Mouse (Mus musculus) midbrain, embryonic 14.5 days (tissue): ENCODE measurements at regions not wholly inside any gene's neighbourhood (a gene's known extent, or its start where the extent isn't known, plus 50 kb on each side); places are given as distances from the start of the nearest gene placed in this dataset.

Experiments used
- ATAC-seq: fragments of 200-750 bp; cut with Nextera tagmentation; 2 replicates; pipeline ENCODE4 v1.8.0; 2017; ENCODE audit warnings: moderate number of reproducible peaks, moderate library complexity; ENCODE audit not compliant: low FRiP score, low TSS enrichment
- DNase-seq: peaks from one replicate; pipeline ENCODE4 v3.0.0-alpha.2; 2015
- H3K27ac ChIP-seq: fragments of 300-500 bp; sonication (generic); replicated peaks from 2 replicates; pipeline ENCODE4 v1.5.1; 2014; ENCODE audit warnings: mild to moderate bottlenecking, low read depth, low read length, moderate library complexity
- H3K27me3 ChIP-seq: fragments of 300-500 bp; sonication (generic); 2 replicates; pipeline ENCODE4 v1.6.1; 2014; ENCODE audit warnings: low read length, control low read depth, mixed read lengths; ENCODE audit not compliant: control insufficient read depth, insufficient read depth
- H3K36me3 ChIP-seq: fragments of 300-500 bp; sonication (generic); 2 replicates; pipeline ENCODE4 v1.6.1; 2014; ENCODE audit warnings: low read length, control low read depth; ENCODE audit not compliant: control insufficient read depth, insufficient read depth
- H3K4me1 ChIP-seq: fragments of 300-500 bp; sonication (generic); 2 replicates; pipeline ENCODE4 v1.6.1; 2014; ENCODE audit warnings: mild to moderate bottlenecking, antibody characterized with exemption, low read length, control low read depth; ENCODE audit not compliant: control insufficient read depth, insufficient read depth
- H3K4me2 ChIP-seq: fragments of 300-500 bp; sonication (generic); 2 replicates; pipeline ENCODE4 v1.6.1; 2014; ENCODE audit warnings: mild to moderate bottlenecking, low read length, moderate library complexity
- H3K4me3 ChIP-seq: fragments of 300-500 bp; sonication (generic); replicated peaks from 2 replicates; pipeline ENCODE4 v1.5.1; 2014; ENCODE audit warnings: low read depth, low read length
- H3K9ac ChIP-seq: fragments of 300-500 bp; sonication (generic); replicated peaks from 2 replicates; pipeline ENCODE4 v1.6.1; 2014; ENCODE audit warnings: mild to moderate bottlenecking, low read length, moderate library complexity
- H3K9me3 ChIP-seq: fragments of 300-500 bp; sonication (generic); 2 replicates; pipeline ENCODE4 v1.6.1; 2016; ENCODE audit warnings: low read length, control low read depth, mixed read lengths; ENCODE audit not compliant: control insufficient read depth
- WGBS: fragments of 180-500 bp; shearing (Covaris S2); extraction: QIAGEN DNeasy Blood & Tissue Kit; methylation state at CpG from one replicate; pipeline ENCODE4 v1.1.7; 2014; 5-methylcytosine and 5-hydroxymethylcytosine counted together

DNA sequence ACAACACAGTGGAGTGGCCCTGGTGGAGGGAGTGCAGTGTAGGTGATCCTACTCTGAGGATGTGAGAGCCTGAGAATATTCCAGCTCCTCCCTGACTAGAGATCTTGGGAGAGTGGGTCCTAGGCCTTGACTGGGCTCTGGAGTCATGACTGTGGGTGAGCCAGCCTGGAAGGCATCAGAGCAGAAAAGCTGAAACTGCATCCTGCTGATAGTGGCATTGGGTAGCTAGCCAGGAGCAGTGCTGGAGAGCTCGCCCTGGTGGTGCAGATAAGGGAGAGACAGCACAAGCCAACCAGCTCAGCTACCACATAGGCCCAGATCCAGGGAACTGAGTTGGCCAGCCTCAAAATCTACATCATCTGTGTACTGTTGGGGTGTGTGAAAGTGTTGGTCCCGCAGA lies 58.8 kb upstream of the Kcna4 start:
- Histone ChIP-seq H3K4me3 (no peak overlapping the region), H3K4me1 (no peaks in the 10 kb centered on the region), H3K27ac (no peak overlapping the region), H3K9ac (no peak overlapping the region), H3K4me2 (no peak overlapping the region), H3K27me3 (no peaks in the 10 kb centered on the region), H3K9me3 (no peaks in the 10 kb centered on the region), H3K36me3 (no peaks in the 10 kb centered on the region)
- WGBS = 95% methylated on average over 2 of the region's 2 CpGs
- DNase-seq (no peak), ATAC-seq (peak; percentile 17; the same call in 1 of the 2 replicates)

DNA sequence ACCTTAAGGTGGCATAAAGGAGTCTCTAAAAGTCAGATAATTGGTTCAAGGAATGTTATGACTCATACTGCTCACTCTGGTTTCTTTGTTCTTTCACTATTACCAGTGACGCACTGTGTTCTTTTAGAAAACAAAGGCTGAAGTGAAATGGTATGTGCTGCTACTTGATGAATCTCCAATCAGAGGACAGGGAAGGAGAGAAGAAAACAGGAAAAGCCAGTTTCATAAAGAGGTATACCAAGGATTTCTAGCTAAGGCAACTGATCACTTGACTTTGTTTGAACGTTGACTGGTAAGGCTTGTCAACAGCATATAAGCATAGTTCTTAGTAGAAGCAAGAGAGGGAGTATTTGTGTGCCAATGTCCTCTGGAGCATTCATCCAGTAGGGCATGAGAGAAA lies 57.6 kb upstream of the Kcna4 start:
- no peak for ATAC-seq
- DNase-seq = no peak
- no peaks in the 10 kb centered on the region for H3K27me3 ChIP-seq
- no peak overlapping the region for H3K9ac ChIP-seq
- H3K9me3 ChIP-seq = no peaks in the 10 kb centered on the region
- WGBS = 81% methylated on average over 2 of the region's 2 CpGs
- H3K36me3 ChIP-seq = no peaks in the 10 kb centered on the region
- no peak overlapping the region for H3K4me3 ChIP-seq
- no peak overlapping the region for H3K4me2 ChIP-seq
- no peak overlapping the region for H3K27ac ChIP-seq
- no peaks in the 10 kb centered on the region for H3K4me1 ChIP-seq
